Mouse (Mus musculus) central nervous system, embryonic 11.5 days (tissue): Measurements from ENCODE around the gene Mettl7a1. TPM values are rescaled to one million over a fixed set of nuclear protein-coding genes. Genes with fewer than 3 reads are reported as not detected.

Source experiments
- polyA plus RNA-seq: library from polyadenylated mRNA; depleted of rRNA; stranded (reverse); fragments of >200 nt; gene quantifications from 2 replicates; pipeline ENCODE4 v1.2.3, GENCODE M21; 2012; rRNA removed

Mettl7a1 gene
- polyA plus RNA-seq = 11.7 and 16.6 TPM in 2 replicates

GRCm38 (mm10) chr15:100304019-100304991 is at the start of gene Mettl7a1:
TSS of gene Mettl7a1 (plus strand) at chr15:100304140.

GRCm38 (mm10) chr15:100280626-100281025 is 23.3 kb upstream of the Mettl7a1 start, which contains the start of gene Tmprss12:
TSS of gene Tmprss12 (plus strand) at chr15:100280837.

GRCm38 (mm10) chr15:100334629-100335028 is 30.7 kb downstream of the Mettl7a1 start, which contains the start of gene Mettl7a3:
TSS of gene Mettl7a3 (plus strand) at chr15:100334929.

GRCm38 (mm10) chr15:100352711-100353250 is 48.8 kb downstream of the Mettl7a1 start, which contains the start of the genes Methig1 and Mettl7a2:
TSS of gene Methig1 (plus strand) at chr15:100353149.
TSS of gene Mettl7a2 (plus strand) at chr15:100353200.

GRCm38 (mm10) chr15:100364242-100364641 is 60.3 kb downstream of the Mettl7a1 start, which contains the start of gene Higd1c:
TSS of gene Higd1c (plus strand) at chr15:100364542.

Other genes with a start within 250 kb of the Mettl7a1 start
- 34.1 and 35.2 TPM in 2 replicates for gene Atf1, start 76.3 kb upstream of the Mettl7a1 start, polyA plus RNA-seq
- not detected in 2 replicates for gene Tmprss12, start 23.3 kb upstream of the Mettl7a1 start, polyA plus RNA-seq
- 0.06 and 0.16 TPM in 2 replicates for gene Mettl7a3, start 30.8 kb downstream of the Mettl7a1 start, polyA plus RNA-seq
- gene Methig1, start 49.0 kb downstream of the Mettl7a1 start, polyA plus RNA-seq = 0.09 TPM in 1 of 2 replicates, not detected in the other
- not detected in 2 replicates for gene Mettl7a2, start 49.1 kb downstream of the Mettl7a1 start, polyA plus RNA-seq
- gene Higd1c, start 60.4 kb downstream of the Mettl7a1 start, polyA plus RNA-seq = 0.12 TPM in 1 of 2 replicates, not detected in the other
- gene Gm5475, start 118.0 kb downstream of the Mettl7a1 start, polyA plus RNA-seq = not detected in 2 replicates
- 23.9 and 31.8 TPM in 2 replicates for gene Slc11a2, start 120.9 kb downstream of the Mettl7a1 start, polyA plus RNA-seq
- gene Letmd1, start 164.9 kb downstream of the Mettl7a1 start, polyA plus RNA-seq = 44.8 and 63.6 TPM in 2 replicates
- 21.6 TPM in 2 replicates for gene Csrnp2, start 191.3 kb downstream of the Mettl7a1 start, polyA plus RNA-seq
- gene Tfcp2, start 247.9 kb downstream of the Mettl7a1 start, polyA plus RNA-seq = 32.7 and 34.2 TPM in 2 replicates